Mouse (Mus musculus): ENCODE data around the gene A630023A22Rik.

DNA sequence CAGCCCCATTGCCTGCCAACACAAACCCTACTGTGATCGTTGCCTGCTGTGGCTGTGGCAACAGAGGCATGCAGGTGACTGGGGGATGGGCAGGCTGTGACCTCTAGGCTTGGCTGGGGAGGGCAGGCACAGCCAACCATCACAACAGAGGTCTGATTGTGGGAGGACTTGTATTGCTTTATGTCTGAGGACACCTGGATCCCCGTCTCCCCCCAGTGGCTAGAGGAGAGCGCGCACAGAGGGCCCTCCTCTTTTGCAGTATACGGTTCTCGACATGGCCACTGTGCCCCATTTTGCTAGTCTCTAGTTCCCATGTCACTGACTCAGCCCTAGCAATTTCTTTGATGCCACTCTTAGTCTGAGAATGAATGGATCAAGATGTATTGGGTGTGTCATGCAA is 30.9 kb downstream of the A630023A22Rik start:
- TF ChIP-seq CTCF (IDR thresholded peaks at IDR 0.05; ENCODE audit: low read depth) (no peak), EP300 (IDR thresholded peaks at IDR 0.05; ENCODE audit: low read depth) (no peak)
